Mouse (Mus musculus): ENCODE measurements around the gene Eif2ak4. TPM values are rescaled to one million over a fixed set of nuclear protein-coding genes. Genes with fewer than 3 reads are reported as not detected.

The Eif2ak4 gene
- polyA plus RNA-seq, 1 experiment from 2014 or later: 13.0 TPM

DNA sequence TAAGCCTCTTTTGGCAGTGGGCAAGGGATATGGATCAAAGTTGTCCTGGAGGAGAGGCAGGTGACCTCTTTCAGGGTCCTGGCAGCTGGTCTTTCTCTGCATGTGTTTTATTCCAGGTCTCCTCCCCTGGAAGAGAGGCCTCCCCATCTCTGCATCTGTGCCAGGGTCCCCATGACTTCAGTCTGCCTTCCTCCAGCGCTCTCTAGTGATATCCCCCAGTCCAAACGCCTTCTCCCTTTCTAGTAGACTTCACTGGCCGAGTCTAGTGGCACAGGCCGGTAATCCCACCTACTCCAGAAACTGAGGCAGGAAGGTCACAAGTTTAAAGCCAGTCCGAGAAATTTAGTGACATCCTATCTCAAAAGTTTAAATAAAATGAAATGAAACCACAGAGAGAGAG lies 109.5 kb downstream of the Eif2ak4 start:
- WGBS: 79% methylated on average over 5 of the region's 5 CpGs

GRCm38 (mm10) chr2:118498476-118498875 lies 110.1 kb downstream of the Eif2ak4 start:
- Histone ChIP-seq H3K4me3 (ENCODE audit: low read depth, low read length) (no peak overlapping the region), H3K9ac (ENCODE audit: low read length) (no peak overlapping the region), H3K36me3 (ENCODE audit: control insufficient read depth, insufficient read depth, low read length) (no peaks in the 10 kb centered on the region), H3K4me1 (ENCODE audit: control insufficient read depth, insufficient read depth, low read length) (peaks cover 21% of the 10 kb centered on the region), H3K27ac (replicated peaks; ENCODE audit: low read depth, low read length) (no peak overlapping the region), H3K27me3 (ENCODE audit: control insufficient read depth, insufficient read depth, low read length) (no peaks in the 10 kb centered on the region), H3K4me2 (ENCODE audit: low read depth, severe bottlenecking) (no peak overlapping the region), H3K9me3 (ENCODE audit: control insufficient read depth, low read length) (no peaks in the 10 kb centered on the region)
- no peak for DNase-seq (ENCODE audit: low spot score)
- ATAC-seq (ENCODE audit: insufficient number of reproducible peaks, low FRiP score, low TSS enrichment, low read depth): no peak
- WGBS: 78% methylated on average over 6 of the region's 6 CpGs

More for the DNA sequence above, 109.5 kb downstream of the Eif2ak4 start:
- no peak overlapping the region for H3K4me2 ChIP-seq (ENCODE audit: low read depth, severe bottlenecking)
- no peaks in the 10 kb centered on the region for H3K9me3 ChIP-seq (ENCODE audit: control insufficient read depth, low read length)
- no peaks in the 10 kb centered on the region for H3K27me3 ChIP-seq (ENCODE audit: control insufficient read depth, insufficient read depth, low read length)
- ATAC-seq (ENCODE audit: insufficient number of reproducible peaks, low FRiP score, low TSS enrichment, low read depth) (no peak), DNase-seq (ENCODE audit: low spot score) (no peak)
- peaks cover 21% of the 10 kb centered on the region for H3K4me1 ChIP-seq (ENCODE audit: control insufficient read depth, insufficient read depth, low read length)
- no peak overlapping the region for H3K9ac ChIP-seq (ENCODE audit: low read length)
- no peak overlapping the region for H3K27ac ChIP-seq (replicated peaks; ENCODE audit: low read depth, low read length)
- no peak overlapping the region for H3K4me3 ChIP-seq (ENCODE audit: low read depth, low read length)
- H3K36me3 ChIP-seq (ENCODE audit: control insufficient read depth, insufficient read depth, low read length): no peaks in the 10 kb centered on the region

DNA sequence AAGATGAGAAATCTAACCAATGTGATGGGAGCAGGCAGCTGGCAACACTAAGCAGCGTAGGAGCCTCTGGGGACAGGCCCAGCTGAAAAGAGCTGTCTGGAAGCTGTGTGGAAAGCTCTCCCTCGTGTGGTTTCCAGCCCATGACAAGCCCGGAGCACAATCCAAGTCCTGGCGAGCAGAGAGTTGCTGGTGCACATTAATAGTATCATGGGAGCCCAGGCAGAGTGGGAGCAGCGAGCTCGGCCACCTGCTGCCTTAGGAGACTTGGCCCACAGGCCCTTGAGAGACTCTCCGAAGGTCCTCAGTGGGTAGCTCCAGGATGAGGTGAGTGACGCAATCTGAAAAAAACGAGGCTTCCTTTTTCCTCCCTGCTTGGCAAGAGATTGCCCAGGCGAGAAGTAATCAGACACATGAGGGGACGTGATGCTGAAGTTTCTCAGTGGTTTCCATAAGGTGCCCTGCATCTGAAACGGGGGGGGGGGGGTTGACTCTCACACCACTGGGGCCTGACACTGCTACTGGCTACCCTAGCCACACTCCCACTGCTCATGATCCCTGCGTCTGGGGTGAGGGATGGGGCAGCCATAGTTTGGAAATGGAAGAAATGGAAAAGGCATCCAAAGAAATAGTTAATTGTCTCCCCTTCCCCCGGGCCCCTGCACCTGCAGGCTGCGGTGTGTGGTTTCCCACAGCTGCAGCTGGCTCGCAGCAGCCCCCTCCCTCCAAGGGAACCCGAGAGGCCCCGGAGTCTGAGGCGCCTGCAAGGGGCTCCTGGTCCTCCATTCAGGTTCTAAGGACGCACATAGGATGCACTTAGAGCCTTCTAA lies 110.9 kb downstream of the Eif2ak4 start:
- H3K4me1 ChIP-seq (ENCODE audit: control insufficient read depth, insufficient read depth, low read length): peaks cover 21% of the 10 kb centered on the region
- no peak overlapping the region for H3K9ac ChIP-seq (ENCODE audit: low read length)
- H3K4me3 ChIP-seq (ENCODE audit: low read depth, low read length): no peak overlapping the region
- ATAC-seq (ENCODE audit: insufficient number of reproducible peaks, low FRiP score, low TSS enrichment, low read depth): peak; percentile 88
- H3K36me3 ChIP-seq (ENCODE audit: control insufficient read depth, insufficient read depth, low read length): no peaks in the 10 kb centered on the region
- peak overlapping the region; percentile 10; the same call in 1 of the 2 replicates for H3K27ac ChIP-seq (replicated peaks; ENCODE audit: low read depth, low read length)
- H3K9me3 ChIP-seq (ENCODE audit: control insufficient read depth, low read length): no peaks in the 10 kb centered on the region
- H3K4me2 ChIP-seq (ENCODE audit: low read depth, severe bottlenecking): 0 out of 2 replicates have a peak overlapping the region, but pooled peaks have one; percentile 1
- WGBS: 38% methylated on average over 20 of the region's 20 CpGs
- peak; percentile 74 for DNase-seq (ENCODE audit: low spot score)
- H3K27me3 ChIP-seq (ENCODE audit: control insufficient read depth, insufficient read depth, low read length): no peaks in the 10 kb centered on the region

GRCm38 (mm10) chr2:118500191-118500590 lies 111.8 kb downstream of the Eif2ak4 start:
- 86% methylated on average over 2 of the region's 2 CpGs for WGBS
- no peaks in the 10 kb centered on the region for H3K27me3 ChIP-seq (ENCODE audit: control insufficient read depth, insufficient read depth, low read length)
- DNase-seq (ENCODE audit: low spot score): no peak
- no peaks in the 10 kb centered on the region for H3K9me3 ChIP-seq (ENCODE audit: control insufficient read depth, low read length)
- no peak overlapping the region for H3K4me2 ChIP-seq (ENCODE audit: low read depth, severe bottlenecking)
- H3K27ac ChIP-seq (replicated peaks; ENCODE audit: low read depth, low read length): peak overlapping the region; percentile 53; the same call in 1 of the 2 replicates
- no peaks in the 10 kb centered on the region for H3K36me3 ChIP-seq (ENCODE audit: control insufficient read depth, insufficient read depth, low read length)
- no peak overlapping the region for H3K4me3 ChIP-seq (ENCODE audit: low read depth, low read length)
- H3K4me1 ChIP-seq (ENCODE audit: control insufficient read depth, insufficient read depth, low read length): peaks cover 19% of the 10 kb centered on the region
- H3K9ac ChIP-seq (ENCODE audit: low read length): no peak overlapping the region
- no peak for ATAC-seq (ENCODE audit: insufficient number of reproducible peaks, low FRiP score, low TSS enrichment, low read depth)

DNA sequence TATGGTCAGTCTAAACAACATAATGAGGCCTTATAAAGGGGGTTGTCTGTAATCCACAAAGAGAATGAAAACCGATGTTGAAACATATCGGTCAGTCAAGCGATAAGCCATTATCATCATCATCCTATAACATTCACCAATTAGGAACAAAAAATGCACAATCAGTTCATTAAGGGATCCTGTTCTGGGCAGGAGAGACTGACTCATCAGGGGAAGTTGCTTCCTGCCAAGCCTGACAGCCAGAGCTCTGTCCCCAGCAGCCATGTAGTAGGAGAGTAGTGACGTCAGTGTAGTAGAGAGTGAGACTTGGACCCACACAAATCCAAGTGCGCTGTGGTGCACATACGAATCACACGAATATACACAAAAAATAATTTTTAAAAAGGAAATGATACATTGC lies 118.7 kb downstream of the Eif2ak4 start:
- 89% methylated on average over 7 of the region's 7 CpGs for WGBS
- no peak for DNase-seq (ENCODE audit: low spot score)
- H3K4me3 ChIP-seq (ENCODE audit: low read depth, low read length): no peak overlapping the region
- H3K36me3 ChIP-seq (ENCODE audit: control insufficient read depth, insufficient read depth, low read length): no peaks in the 10 kb centered on the region
- H3K27ac ChIP-seq (replicated peaks; ENCODE audit: low read depth, low read length): no peak overlapping the region
- H3K4me1 ChIP-seq (ENCODE audit: control insufficient read depth, insufficient read depth, low read length): peaks cover 26% of the 10 kb centered on the region
- no peaks in the 10 kb centered on the region for H3K27me3 ChIP-seq (ENCODE audit: control insufficient read depth, insufficient read depth, low read length)
- H3K9me3 ChIP-seq (ENCODE audit: control insufficient read depth, low read length): no peaks in the 10 kb centered on the region
- no peak for ATAC-seq (ENCODE audit: insufficient number of reproducible peaks, low FRiP score, low TSS enrichment, low read depth)
- H3K9ac ChIP-seq (ENCODE audit: low read length): no peak overlapping the region
- H3K4me2 ChIP-seq (ENCODE audit: low read depth, severe bottlenecking): no peak overlapping the region

GRCm38 (mm10) chr2:118509688-118510446 lies 121.4 kb downstream of the Eif2ak4 start:
- Histone ChIP-seq H3K4me2 (ENCODE audit: low read depth, severe bottlenecking) (peak overlapping the region; percentile 17), H3K9me3 (ENCODE audit: control insufficient read depth, low read length) (no peaks in the 10 kb centered on the region), H3K9ac (ENCODE audit: low read length) (peak overlapping the region; percentile 36; the same call in 1 of the 2 replicates), H3K27me3 (ENCODE audit: control insufficient read depth, insufficient read depth, low read length) (no peaks in the 10 kb centered on the region), H3K27ac (replicated peaks; ENCODE audit: low read depth, low read length) (peak overlapping the region; percentile 77), H3K4me1 (ENCODE audit: control insufficient read depth, insufficient read depth, low read length) (peaks cover 27% of the 10 kb centered on the region), H3K4me3 (ENCODE audit: low read depth, low read length) (no peak overlapping the region), H3K36me3 (ENCODE audit: control insufficient read depth, insufficient read depth, low read length) (no peaks in the 10 kb centered on the region)
- ATAC-seq (ENCODE audit: insufficient number of reproducible peaks, low FRiP score, low TSS enrichment, low read depth) (no peak), DNase-seq (ENCODE audit: low spot score) (no peak)
- WGBS: 47% methylated on average over 8 of the region's 8 CpGs

- WGBS: 35% methylated on average over 29 of the region's 29 CpGs
- H3K4me2 ChIP-seq (ENCODE audit: low read depth, severe bottlenecking): peak overlapping the region; percentile 17
- no peak overlapping the region for H3K4me3 ChIP-seq (ENCODE audit: low read depth, low read length)
Observed at GRCm38 (mm10) chr2:118510447-118511310, 122.3 kb downstream of the Eif2ak4 start.

More at GRCm38 (mm10) chr2:118510447-118511310, 122.3 kb downstream of the Eif2ak4 start:
- DNase-seq (ENCODE audit: low spot score) (peak; percentile 79), ATAC-seq (ENCODE audit: insufficient number of reproducible peaks, low FRiP score, low TSS enrichment, low read depth) (peak; percentile 73)
- no peaks in the 10 kb centered on the region for H3K36me3 ChIP-seq (ENCODE audit: control insufficient read depth, insufficient read depth, low read length)
- no peaks in the 10 kb centered on the region for H3K27me3 ChIP-seq (ENCODE audit: control insufficient read depth, insufficient read depth, low read length)
- no peaks in the 10 kb centered on the region for H3K9me3 ChIP-seq (ENCODE audit: control insufficient read depth, low read length)
- H3K9ac ChIP-seq (ENCODE audit: low read length): peak overlapping the region; percentile 36; the same call in 1 of the 2 replicates
- peak overlapping the region; percentile 77 for H3K27ac ChIP-seq (replicated peaks; ENCODE audit: low read depth, low read length)
- H3K4me1 ChIP-seq (ENCODE audit: control insufficient read depth, insufficient read depth, low read length): peaks cover 27% of the 10 kb centered on the region

Measured in limb, embryonic 11.5 days (tissue).